Mouse (Mus musculus) megakaryocyte progenitor cell, adult 5-6 weeks (primary cell): ENCODE data around the gene Sox9. TPM values are rescaled to one million over a fixed set of nuclear protein-coding genes. Genes with fewer than 3 reads are reported as not detected.

Experiments
- ATAC-seq: replicated peaks from 2 replicates; pipeline ENCODE4 v1.8.0; 2016; ENCODE audit warnings: mild to moderate bottlenecking, moderate TSS enrichment, inconsistent platforms; ENCODE audit not compliant: poor library complexity
- total RNA-seq, 2 experiments: library from RNA; stranded (forward) in 1 of 2; stranded (reverse) in 1 of 2; fragments of 157-497, 149-512 nt in 1 of 2; fragments of 200-1000 nt in 1 of 2; gene quantifications; 2 replicates each; pipeline versions ENCODE4 v1.2.3 to v1.2.4; 2015 to 2017

Gene Sox9
- total RNA-seq (2015) = not detected in 2 replicates
- not detected in 2 replicates for total RNA-seq (2017)

DNA sequence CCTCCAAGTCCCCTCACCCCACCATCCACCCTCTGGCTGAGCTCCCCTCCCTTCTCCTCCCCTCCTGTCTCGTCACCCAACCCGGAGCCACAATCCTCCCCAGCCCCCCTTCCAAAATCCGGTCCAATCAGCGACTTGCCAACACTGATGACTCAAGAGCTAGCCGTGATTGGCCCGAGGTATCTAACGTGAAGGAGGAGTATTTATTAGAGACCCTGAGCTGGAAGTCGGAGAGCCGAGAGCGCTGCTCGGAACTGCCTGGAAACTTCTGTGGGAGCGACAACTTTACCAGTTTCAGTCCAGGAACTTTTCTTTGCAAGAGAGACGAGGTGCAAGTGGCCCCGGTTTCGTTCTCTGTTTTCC lies at the start of gene Sox9:
Gene Sox9, plus strand, starts transcription at position 231 of the 363 bp plus-strand sequence.
- ATAC-seq = no peak

GRCm38 (mm10) chr11:112732401-112732800 lies 49.6 kb upstream of the Sox9 start:
- ATAC-seq = no peak

GRCm38 (mm10) chr11:112737071-112737470 lies 45.0 kb upstream of the Sox9 start:
- ATAC-seq = no peak

DNA sequence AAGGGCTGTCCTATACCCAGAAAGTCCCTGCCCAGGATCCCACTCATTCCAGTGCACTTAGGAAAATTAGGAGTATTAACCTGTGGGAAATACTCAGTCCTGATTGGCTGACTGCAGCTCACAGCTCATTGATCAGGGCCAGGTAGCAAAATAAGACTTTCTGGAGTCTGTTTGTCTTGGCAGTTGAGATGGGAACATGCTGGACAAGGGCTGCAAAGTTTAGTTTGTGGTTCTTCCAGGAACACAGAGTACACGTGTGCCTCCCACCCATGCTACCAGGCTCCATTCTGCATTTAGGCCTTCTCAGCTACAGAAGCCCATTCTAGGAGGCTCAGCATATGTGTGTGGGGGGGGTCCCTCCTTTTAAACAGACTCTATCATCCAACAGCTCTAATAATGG lies 42.3 kb upstream of the Sox9 start:
- no peak for ATAC-seq

GRCm38 (mm10) chr11:112756516-112756915 lies 25.5 kb upstream of the Sox9 start:
- no peak for ATAC-seq

- ATAC-seq = no peak
Observed at GRCm38 (mm10) chr11:112758056-112758455, 24.0 kb upstream of the Sox9 start.

- ATAC-seq = no peak
Observed at GRCm38 (mm10) chr11:112766956-112767355, 15.1 kb upstream of the Sox9 start.

- ATAC-seq = no peak
Observed at GRCm38 (mm10) chr11:112767531-112768041, 14.4 kb upstream of the Sox9 start.

- ATAC-seq = no peak
Observed at GRCm38 (mm10) chr11:112772791-112773355, 9.2 kb upstream of the Sox9 start.

- no peak for ATAC-seq
Observed at GRCm38 (mm10) chr11:112779762-112780161, 2.3 kb upstream of the Sox9 start.

DNA sequence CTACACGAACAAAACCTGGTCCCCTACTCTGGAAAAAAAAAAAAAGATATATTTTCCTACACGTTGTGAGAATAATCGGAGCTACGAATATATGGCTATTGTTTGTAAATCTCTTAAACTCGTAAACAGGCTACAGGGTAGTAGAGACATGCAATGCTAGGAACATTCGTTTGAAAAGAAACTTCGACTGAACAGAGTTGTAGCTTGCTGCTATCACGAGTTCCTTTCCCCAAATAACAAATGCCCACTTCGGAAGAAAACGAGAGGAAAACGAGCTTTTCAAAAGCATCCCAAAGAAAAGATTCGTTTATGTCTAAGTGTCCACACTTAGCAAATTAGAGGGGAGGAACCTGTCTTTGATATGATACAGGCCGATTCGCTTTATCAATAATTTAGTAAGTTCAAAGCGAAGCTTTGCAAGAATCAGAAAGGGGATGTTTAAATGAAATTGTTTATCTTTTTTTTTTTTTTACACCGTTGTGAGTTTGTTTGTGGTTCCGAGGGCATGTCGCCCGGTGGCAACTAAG lies 1.6 kb upstream of the Sox9 start:
- ATAC-seq = no peak

DNA sequence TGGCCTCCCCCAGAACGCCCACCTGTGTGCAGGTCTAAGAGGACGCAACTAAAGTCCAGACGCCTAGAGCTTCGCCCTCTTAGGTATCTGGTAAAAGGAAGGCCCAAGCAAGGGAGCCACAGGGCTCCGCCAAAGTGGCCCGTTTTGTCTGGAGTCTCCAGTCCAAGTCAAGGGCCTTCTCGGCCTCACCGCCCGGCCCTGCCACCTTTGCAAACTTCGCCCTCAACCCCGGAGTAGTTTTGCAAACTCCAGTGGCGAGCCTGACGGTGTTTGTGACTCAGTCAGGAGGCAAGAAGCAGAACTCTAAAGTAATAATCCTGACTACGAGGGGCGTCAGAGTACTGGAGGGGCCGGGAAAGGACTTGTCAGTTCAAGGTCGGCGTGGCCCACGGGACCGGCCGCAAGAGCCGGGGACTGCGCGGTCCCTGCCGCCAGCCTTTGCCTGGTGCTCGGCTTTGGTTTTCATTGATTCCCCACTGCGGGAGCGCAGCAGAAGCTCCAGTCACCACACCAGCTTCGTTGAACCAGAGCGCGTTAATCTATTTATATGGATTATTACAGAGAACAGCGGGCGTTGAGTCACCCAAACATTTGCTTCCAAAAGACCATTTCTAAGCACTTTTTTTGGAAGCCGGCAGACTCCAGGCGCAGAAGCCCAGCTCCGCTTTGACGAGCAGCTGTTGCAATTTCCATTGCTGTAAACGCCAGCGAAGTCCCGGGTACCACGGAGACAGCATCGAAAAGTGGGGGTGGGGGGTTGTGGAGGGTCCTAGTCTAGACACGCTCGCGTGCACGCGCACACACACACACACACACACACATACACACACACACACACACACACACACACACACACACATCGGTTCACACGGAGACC lies 751 bp upstream of the Sox9 start:
- ATAC-seq = no peak

DNA sequence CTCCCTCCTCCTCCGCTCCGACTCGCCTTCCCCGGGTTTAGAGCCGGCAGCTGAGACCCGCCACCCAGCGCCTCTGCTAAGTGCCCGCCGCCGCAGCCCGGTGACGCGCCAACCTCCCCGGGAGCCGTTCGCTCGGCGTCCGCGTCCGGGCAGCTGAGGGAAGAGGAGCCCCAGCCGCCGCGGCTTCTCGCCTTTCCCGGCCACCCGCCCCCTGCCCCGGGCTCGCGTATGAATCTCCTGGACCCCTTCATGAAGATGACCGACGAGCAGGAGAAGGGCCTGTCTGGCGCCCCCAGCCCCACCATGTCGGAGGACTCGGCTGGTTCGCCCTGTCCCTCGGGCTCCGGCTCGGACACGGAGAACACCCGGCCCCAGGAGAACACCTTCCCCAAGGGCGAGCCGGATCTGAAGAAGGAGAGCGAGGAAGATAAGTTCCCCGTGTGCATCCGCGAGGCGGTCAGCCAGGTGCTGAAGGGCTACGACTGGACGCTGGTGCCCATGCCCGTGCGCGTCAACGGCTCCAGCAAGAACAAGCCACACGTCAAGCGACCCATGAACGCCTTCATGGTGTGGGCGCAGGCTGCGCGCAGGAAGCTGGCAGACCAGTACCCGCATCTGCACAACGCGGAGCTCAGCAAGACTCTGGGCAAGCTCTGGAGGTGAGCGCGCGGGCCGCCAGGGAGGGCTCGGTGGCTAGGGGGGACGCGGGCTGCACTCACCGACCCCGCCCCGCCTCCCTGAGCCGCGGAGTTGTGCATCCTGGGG lies 515 bp downstream of the Sox9 start:
- no peak for ATAC-seq

- no peak for ATAC-seq
Observed at GRCm38 (mm10) chr11:112783401-112784346, 1.6 kb downstream of the Sox9 start.

GRCm38 (mm10) chr11:112784347-112784902 lies 2.4 kb downstream of the Sox9 start:
- ATAC-seq = no peak

DNA sequence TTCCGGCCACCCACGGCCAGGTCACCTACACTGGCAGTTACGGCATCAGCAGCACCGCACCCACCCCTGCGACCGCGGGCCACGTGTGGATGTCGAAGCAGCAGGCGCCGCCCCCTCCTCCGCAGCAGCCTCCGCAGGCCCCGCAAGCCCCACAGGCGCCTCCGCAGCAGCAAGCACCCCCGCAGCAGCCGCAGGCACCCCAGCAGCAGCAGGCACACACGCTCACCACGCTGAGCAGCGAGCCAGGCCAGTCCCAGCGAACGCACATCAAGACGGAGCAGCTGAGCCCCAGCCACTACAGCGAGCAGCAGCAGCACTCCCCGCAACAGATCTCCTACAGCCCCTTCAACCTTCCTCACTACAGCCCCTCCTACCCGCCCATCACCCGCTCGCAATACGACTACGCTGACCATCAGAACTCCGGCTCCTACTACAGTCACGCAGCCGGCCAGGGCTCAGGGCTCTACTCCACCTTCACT lies 2.9 kb downstream of the Sox9 start:
- peak; percentile 8 for ATAC-seq

- no peak for ATAC-seq
Observed at GRCm38 (mm10) chr11:112785581-112785980, 3.6 kb downstream of the Sox9 start.

DNA sequence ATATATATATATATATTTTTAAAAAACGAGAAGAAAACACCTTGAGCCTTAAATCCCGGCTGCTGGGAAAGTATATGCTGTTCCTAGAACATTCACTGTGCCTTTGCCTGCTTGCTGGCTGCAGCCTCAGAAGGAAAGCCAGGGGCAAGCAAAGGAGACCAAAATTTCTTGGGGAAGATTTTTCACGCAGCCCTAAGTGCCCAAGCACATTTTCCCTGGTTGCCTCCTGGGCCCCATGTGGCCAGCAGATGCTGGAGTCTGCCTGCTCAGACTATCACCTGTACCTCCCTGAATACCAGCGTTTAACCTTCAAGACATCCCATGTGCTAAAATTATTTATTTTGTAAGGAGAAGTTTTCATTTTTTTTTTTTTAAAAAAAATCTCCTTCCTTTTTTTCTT lies 4.4 kb downstream of the Sox9 start:
- no peak for ATAC-seq

- no peak for ATAC-seq
Observed at GRCm38 (mm10) chr11:112788296-112788695, 6.3 kb downstream of the Sox9 start.

DNA sequence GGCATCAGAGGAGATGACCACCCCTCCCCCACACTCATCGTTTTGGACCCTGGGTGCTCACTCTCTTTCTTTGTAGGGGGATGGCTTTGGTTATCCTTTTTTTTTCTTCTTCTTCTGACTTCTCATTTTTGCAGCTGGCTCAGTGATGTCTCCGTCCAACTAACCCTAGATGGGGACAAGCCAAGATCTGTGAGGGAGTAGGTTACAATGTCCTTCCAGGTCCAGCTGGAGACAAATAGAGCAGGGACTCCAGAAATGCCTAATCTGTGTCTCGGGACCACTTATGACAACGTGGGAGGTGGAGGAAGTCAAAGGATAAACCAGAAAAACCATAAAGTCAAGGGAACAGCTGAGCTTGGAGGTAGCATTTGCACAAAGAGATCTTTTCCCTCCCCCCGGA lies 14.4 kb downstream of the Sox9 start:
- ATAC-seq = no peak
